Mouse (Mus musculus) heart, adult 2 months (tissue): Measurements from ENCODE around the gene Clasp1. TPM values are rescaled to one million over a fixed set of nuclear protein-coding genes. Genes with fewer than 3 reads are reported as not detected.

Source experiments
- DNase-seq, 2 experiments: peaks; one replicate each; pipeline ENCODE4 v3.0.0; 2021
- H3K27ac ChIP-seq: fragments of 200-600 bp; 2 replicates; pipeline ENCODE4 v1.8.1; 2022
- H3K27me3 ChIP-seq: fragments of 200-500 bp; 2 replicates; pipeline ENCODE4 v1.6.1; 2012; ENCODE audit warnings: mild to moderate bottlenecking, low read length, inconsistent platforms, mixed read lengths; ENCODE audit not compliant: control insufficient read depth, insufficient read depth
- H3K36me3 ChIP-seq: fragments of 200-500 bp; 2 replicates; pipeline ENCODE4 v1.6.1; 2012; ENCODE audit warnings: low read length, inconsistent platforms; ENCODE audit not compliant: control insufficient read depth, insufficient read depth
- H3K4me1 ChIP-seq: fragments of 200-500 bp; 2 replicates; pipeline ENCODE4 v1.6.1; 2011; ENCODE audit warnings: low read length; ENCODE audit not compliant: control insufficient read depth, insufficient read depth
- H3K4me3 ChIP-seq: fragments of 200-600 bp; 2 replicates; pipeline ENCODE4 v1.8.1; 2022
- H3K79me2 ChIP-seq: fragments of 200-500 bp; replicated peaks from 2 replicates; pipeline ENCODE4 v1.6.1; 2012; ENCODE audit warnings: mild to moderate bottlenecking, inconsistent platforms, low read length, moderate library complexity, mixed read lengths; ENCODE audit not compliant: control insufficient read depth, insufficient read depth
- H3K9ac ChIP-seq: fragments of 200-500 bp; 2 replicates; pipeline ENCODE4 v1.6.1; 2012; ENCODE audit warnings: low read depth, mild to moderate bottlenecking, control low read depth, inconsistent platforms, low read length, mixed read lengths
- CTCF ChIP-seq: fragments of 200-600 bp; IDR thresholded peaks from 2 replicates; pipeline ENCODE4 v1.8.1; 2022; ENCODE audit warnings: antibody characterized with exemption, mild to moderate bottlenecking, moderate library complexity
- EP300 ChIP-seq: fragments of 200-500 bp; IDR thresholded peaks from 2 replicates; pipeline ENCODE4 v1.6.1; 2011; ENCODE audit warnings: low read depth, low read length, control low read depth; ENCODE audit not compliant: insufficient read depth
- POLR2A ChIP-seq: fragments of 200-500 bp; IDR thresholded peaks from 2 replicates; pipeline ENCODE4 v1.6.1; 2011; ENCODE audit warnings: mild to moderate bottlenecking, low read depth, low read length, control low read depth; ENCODE audit not compliant: insufficient read depth
- WGBS: fragments of 180-500 bp; shearing (Covaris S2); methylation state at CpG from one replicate; pipeline ENCODE4 v1.1.7; 2018; 5-methylcytosine and 5-hydroxymethylcytosine counted together
- intact Hi-C: fragments of 180-260 bp; cut with DNase I; formaldehyde crosslinking; loops from one replicate; pipeline ENCODE4 v1.15.1; 2025
- polyA plus RNA-seq: library from polyadenylated mRNA; depleted of rRNA; stranded (reverse); fragments of >200 nt; gene quantifications from 2 replicates; pipeline ENCODE4 v1.2.3, GENCODE M21; 2012
- total RNA-seq, 2 experiments: library from RNA; stranded (reverse); gene quantifications; 2 replicates each; pipeline ENCODE4 v1.2.3; 2021

The Clasp1 gene
- total and polyA plus RNA-seq, 3 experiments = 148 to 407 (median 323) TPM

GRCm38 (mm10) chr1:118457883-118458259 lies 69.0 kb downstream of the Clasp1 start:
- intact Hi-C loops = loop anchor here (5.0 kb wide), 2 partner anchors 121 to 136 kb away; partner anchors contain the start of gene Nifk
- H3K4me3 ChIP-seq = no peak overlapping the region
- H3K9ac ChIP-seq = no peak overlapping the region
- no peak for DNase-seq
- no peak for TF ChIP-seq CTCF
- no peak for TF ChIP-seq POLR2A
- no peak for TF ChIP-seq EP300
- H3K27ac ChIP-seq = peak overlapping the region; percentile 40; the same call in 1 of the 2 replicates
- H3K27me3 ChIP-seq = no peaks in the 10 kb centered on the region
- H3K4me1 ChIP-seq = peaks cover 22% of the 10 kb centered on the region
- 0 out of 2 replicates have a peak, but pooled peaks cover 1% of the 10 kb centered on the region for H3K79me2 ChIP-seq
- H3K36me3 ChIP-seq = no peaks in the 10 kb centered on the region; the same call in 1 of the 2 replicates
- 46% methylated on average over 1 of the region's 1 CpGs for WGBS

- peak overlapping the region; percentile 97 for H3K27ac ChIP-seq
- H3K4me3 ChIP-seq = no peak overlapping the region
Measured at GRCm38 (mm10) chr1:118458279-118458678, 69.4 kb downstream of the Clasp1 start.

GRCm38 (mm10) chr1:118458963-118459920 lies 70.4 kb downstream of the Clasp1 start:
- intact Hi-C loops = loop anchor here (1.0 to 5.0 kb wide), 3 partner anchors 70 to 137 kb away; partner anchors contain the start of genes Clasp1 and Nifk
- H3K4me1 ChIP-seq = peaks cover 17% of the 10 kb centered on the region
- 0 out of 2 replicates have a peak, but pooled peaks cover 1% of the 10 kb centered on the region for H3K79me2 ChIP-seq
- DNase-seq = peak; percentile 91 to 93
- H3K9ac ChIP-seq = peak overlapping the region; percentile 72
- H3K36me3 ChIP-seq = no peaks in the 10 kb centered on the region; the same call in 1 of the 2 replicates
- peak overlapping the region; percentile 97 for H3K27ac ChIP-seq
- peak overlapping the region; percentile 58 for H3K4me3 ChIP-seq
- 3% methylated on average over 53 of the region's 53 CpGs for WGBS
- TF ChIP-seq CTCF (peak; percentile 92), EP300 (peak; percentile 85), POLR2A (peak; percentile 98)
- no peaks in the 10 kb centered on the region for H3K27me3 ChIP-seq

More at GRCm38 (mm10) chr1:118458279-118458678, 69.4 kb downstream of the Clasp1 start:
- Histone ChIP-seq H3K4me1 (peaks cover 19% of the 10 kb centered on the region), H3K79me2 (0 out of 2 replicates have a peak, but pooled peaks cover 1% of the 10 kb centered on the region), H3K27me3 (no peaks in the 10 kb centered on the region), H3K36me3 (no peaks in the 10 kb centered on the region; the same call in 1 of the 2 replicates), H3K9ac (no peak overlapping the region)
- WGBS = 52% methylated on average over 3 of the region's 3 CpGs
- TF ChIP-seq POLR2A (no peak), CTCF (no peak), EP300 (no peak)
- no peak for DNase-seq
- intact Hi-C loops = loop anchor here (5.0 kb wide), 2 partner anchors 121 to 136 kb away; partner anchors contain the start of gene Nifk

GRCm38 (mm10) chr1:118460716-118461115 lies 71.9 kb downstream of the Clasp1 start:
- no peak overlapping the region for H3K4me3 ChIP-seq
- no peak overlapping the region for H3K27ac ChIP-seq
- TF ChIP-seq EP300 (no peak), POLR2A (no peak), CTCF (no peak)
- DNase-seq = no peak
- intact Hi-C loops = no loop called here
- 83% methylated on average over 5 of the region's 5 CpGs for WGBS
- H3K4me1 ChIP-seq = peaks cover 15% of the 10 kb centered on the region
- no peaks in the 10 kb centered on the region for H3K27me3 ChIP-seq
- no peaks in the 10 kb centered on the region; the same call in 1 of the 2 replicates for H3K36me3 ChIP-seq
- no peak overlapping the region for H3K9ac ChIP-seq
- H3K79me2 ChIP-seq = no peaks in the 10 kb centered on the region

- H3K36me3 ChIP-seq = no peaks in the 10 kb centered on the region
- whole genome bisulfite sequencing = 97% methylated on average over 6 of the region's 6 CpGs
- H3K9ac ChIP-seq = no peak overlapping the region
- TF ChIP-seq EP300 (no peak), POLR2A (no peak), CTCF (peak; percentile 51)
- no peak overlapping the region for H3K4me3 ChIP-seq
- H3K4me1 ChIP-seq = no peaks in the 10 kb centered on the region
- no peaks in the 10 kb centered on the region for H3K79me2 ChIP-seq
- intact Hi-C loops = no loop called here
- no peak for DNase-seq
- no peaks in the 10 kb centered on the region for H3K27me3 ChIP-seq
- H3K27ac ChIP-seq = no peak overlapping the region
Measured at GRCm38 (mm10) chr1:118466041-118466440, 77.2 kb downstream of the Clasp1 start.
